Mouse (Mus musculus): ENCODE measurements around the gene Phf11d.
"Not testable (repeated sequence)": the region's sequence is repeated elsewhere in the genome, so short reads cannot be mapped to it uniquely, and the experiment has no call there.

Gene Phf11d

GRCm38 (mm10) chr14:59365244-59365644 is at the start of gene Phf11d:
Gene Phf11d, minus strand, starts transcription at chr14:59365470.
- DNase-seq (ENCODE audit: low read depth, low spot score) = peak; percentile 19

GRCm38 (mm10) chr14:59414979-59415378 is 49.7 kb upstream of the Phf11d start:
- DNase-seq (ENCODE audit: low read depth, low spot score) = not testable (repeated sequence)

GRCm38 (mm10) chr14:59396999-59397398 is 31.7 kb upstream of the Phf11d start:
- no peak for DNase-seq (ENCODE audit: low read depth, low spot score)

GRCm38 (mm10) chr14:59395281-59395680 is 30.0 kb upstream of the Phf11d start, which contains the start of gene Phf11c:
Gene Phf11c, minus strand, starts transcription at chr14:59395381.
- DNase-seq (ENCODE audit: low read depth, low spot score) = no peak

- DNase-seq (ENCODE audit: low read depth, low spot score) = not testable (repeated sequence)
Observed at GRCm38 (mm10) chr14:59390181-59390580, 24.9 kb upstream of the Phf11d start.

- DNase-seq (ENCODE audit: low read depth, low spot score) = no peak
Observed at GRCm38 (mm10) chr14:59389532-59389931, 24.3 kb upstream of the Phf11d start.

- peak; percentile 96 for DNase-seq (ENCODE audit: low read depth, low spot score)
Observed at GRCm38 (mm10) chr14:59370348-59371068, 5.2 kb upstream of the Phf11d start.

- DNase-seq (ENCODE audit: low read depth, low spot score) = peak; percentile 71
Observed at GRCm38 (mm10) chr14:59366386-59367105, 1.3 kb upstream of the Phf11d start.

- DNase-seq (ENCODE audit: low read depth, low spot score) = not testable (repeated sequence)
Observed at GRCm38 (mm10) chr14:59341189-59341588, 24.1 kb downstream of the Phf11d start, which contains the start of gene Phf11b. Gene Phf11b, minus strand, starts transcription at chr14:59341351.

- DNase-seq (ENCODE audit: low read depth, low spot score) = no peak
Observed at GRCm38 (mm10) chr14:59339541-59339940, 25.7 kb downstream of the Phf11d start.

GRCm38 (mm10) chr14:59336056-59336455 is 29.2 kb downstream of the Phf11d start:
- DNase-seq (ENCODE audit: low read depth, low spot score) = not testable (repeated sequence)

- DNase-seq (ENCODE audit: low read depth, low spot score) = peak; percentile 5
Observed at GRCm38 (mm10) chr14:59330499-59330898, 34.8 kb downstream of the Phf11d start.

- DNase-seq (ENCODE audit: low read depth, low spot score) = not testable (repeated sequence)
Observed at GRCm38 (mm10) chr14:59319970-59320369, 45.3 kb downstream of the Phf11d start.

- DNase-seq (ENCODE audit: low read depth, low spot score) = not testable (repeated sequence)
Observed at GRCm38 (mm10) chr14:59319036-59319435, 46.2 kb downstream of the Phf11d start.
